Mouse (Mus musculus) small intestine, adult 2 months (tissue): ENCODE results near the gene Mark4. TPM values are rescaled to one million over a fixed set of nuclear protein-coding genes. Genes with fewer than 3 reads are reported as not detected.

ENCODE experiments used
- H3K27ac ChIP-seq: fragments of 200-500 bp; 2 replicates; pipeline ENCODE4 v1.5.1; 2012; ENCODE audit warnings: low read depth, low read length, control low read depth, inconsistent platforms; ENCODE audit not compliant: insufficient read depth
- H3K27me3 ChIP-seq: fragments of 200-500 bp; 2 replicates; pipeline ENCODE4 v1.6.1; 2012; ENCODE audit warnings: mild to moderate bottlenecking, moderate library complexity, low read length, inconsistent platforms; ENCODE audit not compliant: control insufficient read depth, insufficient read depth
- H3K36me3 ChIP-seq: fragments of 200-500 bp; 2 replicates; pipeline ENCODE4 v1.6.1; 2012; ENCODE audit warnings: mild to moderate bottlenecking, low read length, control low read depth, inconsistent platforms; ENCODE audit not compliant: control insufficient read depth, insufficient read depth
- H3K4me1 ChIP-seq: fragments of 200-500 bp; 2 replicates; pipeline ENCODE4 v1.6.1; 2012; ENCODE audit warnings: low read length, inconsistent platforms, mixed read lengths; ENCODE audit not compliant: control insufficient read depth, insufficient read depth, insufficient read length
- H3K4me3 ChIP-seq: fragments of 200-500 bp; 2 replicates; pipeline ENCODE4 v1.5.1; 2012; ENCODE audit warnings: low read depth, mild to moderate bottlenecking, control low read depth, inconsistent platforms, low read length, moderate library complexity
- CTCF ChIP-seq: fragments of 200-500 bp; IDR thresholded peaks from 2 replicates; pipeline ENCODE4 v1.5.1; 2012; ENCODE audit warnings: low read depth, mild to moderate bottlenecking, control low read depth, inconsistent platforms, low read length, moderate library complexity, mixed read lengths; ENCODE audit not compliant: insufficient replicate concordance, insufficient read length; ENCODE audit errors: extremely low read depth
- POLR2A ChIP-seq: fragments of 200-500 bp; IDR thresholded peaks from 2 replicates; pipeline ENCODE4 v1.6.1; 2012; ENCODE audit warnings: low read depth, mild to moderate bottlenecking, control low read depth, inconsistent platforms, low read length, moderate library complexity
- WGBS: fragments of 180-500 bp; shearing (Covaris S2); methylation state at CpG from one replicate; pipeline ENCODE4 v1.1.7; 2018; 5-methylcytosine and 5-hydroxymethylcytosine counted together
- polyA plus RNA-seq: library from polyadenylated mRNA; depleted of rRNA; stranded (reverse); fragments of >200 nt; gene quantifications from 2 replicates; pipeline ENCODE4 v1.2.3, GENCODE M21; 2012

The Mark4 gene
- polyA plus RNA-seq, 1 experiment, result 27.4 TPM

GRCm38 (mm10) chr7:19456628-19457027 lies 2.0 kb downstream of the Mark4 start:
- no peak for TF ChIP-seq POLR2A
- no peak for TF ChIP-seq CTCF
- H3K4me1 ChIP-seq, result peaks cover 15% of the 10 kb centered on the region
- H3K36me3 ChIP-seq, result no peaks in the 10 kb centered on the region
- no peak overlapping the region for H3K27ac ChIP-seq
- 88% methylated on average over 7 of the region's 7 CpGs for WGBS
- no peaks in the 10 kb centered on the region for H3K27me3 ChIP-seq
- no peak overlapping the region for H3K4me3 ChIP-seq

- no peak overlapping the region for H3K4me3 ChIP-seq
- TF ChIP-seq CTCF (no peak), POLR2A (no peak)
- no peak overlapping the region for H3K27ac ChIP-seq
- H3K36me3 ChIP-seq, result peaks cover under 1% of the 10 kb centered on the region; the same call in 1 of the 2 replicates
- no peaks in the 10 kb centered on the region for H3K27me3 ChIP-seq
- WGBS, result 70% methylated on average over 11 of the region's 11 CpGs
- peaks cover 15% of the 10 kb centered on the region for H3K4me1 ChIP-seq
Measured at GRCm38 (mm10) chr7:19455819-19456495, 2.7 kb downstream of the Mark4 start.

- no peak overlapping the region for H3K27ac ChIP-seq
- H3K36me3 ChIP-seq, result peaks cover 4% of the 10 kb centered on the region; the same call in 1 of the 2 replicates
- no peak for TF ChIP-seq CTCF
- TF ChIP-seq POLR2A, result no peak
- no peak overlapping the region for H3K4me3 ChIP-seq
- no peaks in the 10 kb centered on the region for H3K27me3 ChIP-seq
- peaks cover 15% of the 10 kb centered on the region for H3K4me1 ChIP-seq
- WGBS, result 89% methylated on average over 4 of the region's 4 CpGs
Measured at GRCm38 (mm10) chr7:19455186-19455585, 3.4 kb downstream of the Mark4 start.

GRCm38 (mm10) chr7:19449165-19449564 lies 9.5 kb downstream of the Mark4 start:
- TF ChIP-seq CTCF (no peak), POLR2A (no peak)
- Histone ChIP-seq H3K4me1 (no peaks in the 10 kb centered on the region), H3K4me3 (no peak overlapping the region), H3K27me3 (no peaks in the 10 kb centered on the region), H3K27ac (no peak overlapping the region), H3K36me3 (peaks cover 26% of the 10 kb centered on the region)
- 85% methylated on average over 12 of the region's 12 CpGs for WGBS

GRCm38 (mm10) chr7:19447689-19448088 lies 10.9 kb downstream of the Mark4 start:
- no peak for TF ChIP-seq POLR2A
- Histone ChIP-seq H3K27ac (no peak overlapping the region), H3K27me3 (no peaks in the 10 kb centered on the region), H3K36me3 (peaks cover 30% of the 10 kb centered on the region), H3K4me3 (no peak overlapping the region), H3K4me1 (no peaks in the 10 kb centered on the region)
- 95% methylated on average over 16 of the region's 16 CpGs for WGBS

GRCm38 (mm10) chr7:19444801-19445200 lies 13.8 kb downstream of the Mark4 start:
- Histone ChIP-seq H3K36me3 (peaks cover 36% of the 10 kb centered on the region), H3K4me1 (no peaks in the 10 kb centered on the region), H3K27ac (no peak overlapping the region), H3K27me3 (no peaks in the 10 kb centered on the region), H3K4me3 (no peak overlapping the region)
- WGBS, result 83% methylated on average over 12 of the region's 12 CpGs
- TF ChIP-seq CTCF (no peak), POLR2A (no peak)

GRCm38 (mm10) chr7:19443344-19443743 lies 15.3 kb downstream of the Mark4 start:
- H3K36me3 ChIP-seq, result peaks cover 28% of the 10 kb centered on the region
- 39% methylated on average over 3 of the region's 3 CpGs for WGBS

More at GRCm38 (mm10) chr7:19443344-19443743, 15.3 kb downstream of the Mark4 start:
- Histone ChIP-seq H3K4me3 (no peak overlapping the region), H3K27me3 (no peaks in the 10 kb centered on the region), H3K4me1 (no peaks in the 10 kb centered on the region), H3K27ac (no peak overlapping the region)
- TF ChIP-seq CTCF (peak; percentile 61; the same call in 1 of the 2 replicates), POLR2A (no peak)
